Mouse (Mus musculus) regulatory T cell (primary cell): Measurements from ENCODE around the gene Akap8l.

Experiments
- in situ Hi-C: fragments of 300-600 bp; cut with MboI, MseI; formaldehyde crosslinking; loops from one replicate; pipeline ENCODE4 v1.15.1; 2025; ENCODE audit warnings: high pct_unique_total_duplicates

Akap8l gene

GRCm38 (mm10) chr17:32350382-32350983 lies at the start of gene Akap8l:
Gene Akap8l, minus strand, starts transcription at chr17:32350607.
- in situ Hi-C loops, result loop anchor here (5.0 kb wide), 1 partner anchor 52 kb away; the partner anchor contains the start of gene Rasal3

GRCm38 (mm10) chr17:32396266-32396665 lies 45.9 kb upstream of the Akap8l start:
- in situ Hi-C loops, result no loop called here

GRCm38 (mm10) chr17:32393944-32394343 lies 43.5 kb upstream of the Akap8l start:
- in situ Hi-C loops, result loop anchor here (5.0 kb wide), 1 partner anchor 33 kb away; no protein-coding TSS in a partner anchor

- in situ Hi-C loops, result no loop called here
These were observed 38.8 kb upstream of the Akap8l start, which contains the start of gene Wiz for GRCm38 (mm10) chr17:32389101-32389659. Gene Wiz, minus strand, starts transcription at chr17:32389439.

GRCm38 (mm10) chr17:32388370-32389100 lies 38.1 kb upstream of the Akap8l start:
- in situ Hi-C loops, result no loop called here

- in situ Hi-C loops, result no loop called here
These were observed 37.6 kb upstream of the Akap8l start for GRCm38 (mm10) chr17:32387986-32388369.

- in situ Hi-C loops, result no loop called here
These were observed 36.4 kb upstream of the Akap8l start for GRCm38 (mm10) chr17:32386659-32387432.

GRCm38 (mm10) chr17:32383661-32384060 lies 33.3 kb upstream of the Akap8l start:
- in situ Hi-C loops, result no loop called here

- in situ Hi-C loops, result no loop called here
These were observed 32.2 kb upstream of the Akap8l start for GRCm38 (mm10) chr17:32382576-32382975.

- in situ Hi-C loops, result no loop called here
These were observed 28.4 kb upstream of the Akap8l start for GRCm38 (mm10) chr17:32378786-32379185.

GRCm38 (mm10) chr17:32377137-32377536 lies 26.7 kb upstream of the Akap8l start:
- in situ Hi-C loops, result no loop called here

GRCm38 (mm10) chr17:32376475-32376874 lies 26.1 kb upstream of the Akap8l start:
- in situ Hi-C loops, result no loop called here

- in situ Hi-C loops, result no loop called here
These were observed 18.7 kb upstream of the Akap8l start for GRCm38 (mm10) chr17:32368991-32369578.

GRCm38 (mm10) chr17:32367706-32368105 lies 17.3 kb upstream of the Akap8l start:
- in situ Hi-C loops, result no loop called here

GRCm38 (mm10) chr17:32365296-32365695 lies 14.9 kb upstream of the Akap8l start:
- in situ Hi-C loops, result no loop called here

- in situ Hi-C loops, result no loop called here
These were observed 14.4 kb upstream of the Akap8l start for GRCm38 (mm10) chr17:32364850-32365249.

- in situ Hi-C loops, result no loop called here
These were observed 13.9 kb upstream of the Akap8l start for GRCm38 (mm10) chr17:32364331-32364730.

- in situ Hi-C loops, result no loop called here
These were observed 13.5 kb upstream of the Akap8l start for GRCm38 (mm10) chr17:32363821-32364301.

- in situ Hi-C loops, result no loop called here
These were observed 12.3 kb upstream of the Akap8l start for GRCm38 (mm10) chr17:32362686-32363085.

GRCm38 (mm10) chr17:32359928-32360327 lies 9.5 kb upstream of the Akap8l start:
- in situ Hi-C loops, result no loop called here

- in situ Hi-C loops, result no loop called here
These were observed 8.5 kb upstream of the Akap8l start for GRCm38 (mm10) chr17:32358943-32359340.
